Mouse (Mus musculus): ENCODE measurements around the gene Bpifc. TPM values are rescaled to one million over a fixed set of nuclear protein-coding genes. Genes with fewer than 3 reads are reported as not detected.

Bpifc gene
- polyA plus RNA-seq, 1 experiment from 2014 or later = 0.14 TPM

DNA sequence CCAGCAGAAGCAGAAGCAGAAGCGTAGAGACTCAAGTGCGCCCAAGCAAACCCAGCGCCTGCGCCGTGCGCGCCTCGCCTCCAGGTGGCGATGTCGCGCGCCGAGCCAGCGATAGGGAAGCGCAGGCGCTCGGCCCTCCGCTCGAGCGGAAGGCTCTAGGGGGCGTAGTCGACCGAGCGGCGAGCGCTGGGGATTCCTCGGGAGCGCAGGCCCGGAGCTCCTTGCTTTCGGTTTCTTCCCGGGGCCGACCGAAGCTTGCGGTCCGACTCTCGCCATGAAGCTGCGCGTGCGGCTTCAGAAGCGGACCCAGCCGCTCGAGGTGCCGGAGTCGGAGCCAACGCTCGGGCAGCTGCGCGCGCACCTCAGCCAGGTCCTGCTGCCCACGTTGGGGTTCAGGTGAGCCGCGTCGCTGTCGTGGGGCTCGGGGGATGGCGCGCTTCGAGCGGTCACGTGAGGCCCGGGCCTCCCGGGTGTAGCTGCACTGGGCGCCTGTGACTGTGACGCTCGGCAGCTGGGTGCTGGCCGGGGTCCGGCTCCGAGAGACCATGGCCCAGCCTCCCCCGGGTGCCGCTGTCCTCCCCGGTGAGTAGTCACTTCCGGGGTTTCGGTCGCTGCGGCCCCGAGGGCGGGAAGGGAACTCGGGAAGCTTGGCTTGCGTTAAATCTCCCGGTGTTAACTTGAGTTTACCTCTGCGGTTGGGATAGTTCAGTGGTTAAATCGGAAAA lies 10.2 kb upstream of the Bpifc start, which contains the start of gene Fbxo7:
Gene Fbxo7, plus strand, starts transcription at position 224 of the 725 bp plus-strand sequence.
- WGBS = under 1% methylated on average over 79 of the region's 82 CpGs
- DNase-seq (ENCODE audit: low spot score) = peak; percentile 97
- Histone ChIP-seq H3K27me3 (replicated peaks; ENCODE audit: insufficient read depth, low read length) (no peaks in the 10 kb centered on the region), H3K36me3 (ENCODE audit: insufficient read depth, low read length) (no peaks in the 10 kb centered on the region), H3K4me3 (ENCODE audit: low read depth, low read length) (peak within 1 kb of the TSS; percentile 89), H3K27ac (ENCODE audit: low read length) (peak within 1 kb of the TSS; percentile 93), H3K9ac (replicated peaks; ENCODE audit: low read depth) (peak within 1 kb of the TSS; percentile 83), H3K4me1 (ENCODE audit: insufficient read depth, low read depth, low read length) (no peaks in the 10 kb centered on the region), H3K4me2 (replicated peaks; ENCODE audit: low read depth, low read length) (peak within 1 kb of the TSS; percentile 67), H3K9me3 (ENCODE audit: low read length) (no peaks in the 10 kb centered on the region)
- ATAC-seq = peak; percentile 97
- no peak for TF ChIP-seq EP300 (IDR thresholded peaks at IDR 0.05)
- TF ChIP-seq CTCF (IDR thresholded peaks at IDR 0.05) = peak; percentile 99

DNA sequence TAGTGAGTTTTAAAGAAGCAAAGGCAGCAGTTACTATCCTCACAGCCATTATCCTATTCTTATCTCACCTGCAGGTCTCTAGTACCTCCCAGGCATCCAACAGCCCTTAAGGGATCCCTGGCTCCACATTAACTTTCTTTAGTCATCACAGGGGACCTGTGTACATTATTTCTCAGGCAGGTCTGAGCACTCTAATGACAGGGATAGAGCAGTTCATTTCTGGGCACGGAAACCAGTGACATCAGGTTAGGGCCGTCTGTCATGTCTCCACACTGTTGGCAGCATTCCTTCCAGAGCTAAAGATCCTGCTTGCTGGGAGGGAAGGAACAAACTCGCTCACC lies 9.7 kb upstream of the Bpifc start:
- no peaks in the 10 kb centered on the region for H3K36me3 ChIP-seq (ENCODE audit: insufficient read depth, low read length)
- no peaks in the 10 kb centered on the region for H3K27me3 ChIP-seq (replicated peaks; ENCODE audit: insufficient read depth, low read length)
- H3K4me2 ChIP-seq (replicated peaks; ENCODE audit: low read depth, low read length) = peak overlapping the region; percentile 27; the same call in 1 of the 2 replicates
- WGBS = 4% methylated on average over 3 of the region's 3 CpGs
- peak overlapping the region; percentile 89; the same call in 1 of the 2 replicates for H3K4me3 ChIP-seq (ENCODE audit: low read depth, low read length)
- no peak overlapping the region for H3K27ac ChIP-seq (ENCODE audit: low read length)
- H3K4me1 ChIP-seq (ENCODE audit: insufficient read depth, low read depth, low read length) = no peaks in the 10 kb centered on the region
- H3K9ac ChIP-seq (replicated peaks; ENCODE audit: low read depth) = no peak overlapping the region
- no peaks in the 10 kb centered on the region for H3K9me3 ChIP-seq (ENCODE audit: low read length)
- no peak for TF ChIP-seq CTCF (IDR thresholded peaks at IDR 0.05)
- no peak for TF ChIP-seq EP300 (IDR thresholded peaks at IDR 0.05)
- DNase-seq (ENCODE audit: low spot score) (no peak), ATAC-seq (peak; percentile 37)

DNA sequence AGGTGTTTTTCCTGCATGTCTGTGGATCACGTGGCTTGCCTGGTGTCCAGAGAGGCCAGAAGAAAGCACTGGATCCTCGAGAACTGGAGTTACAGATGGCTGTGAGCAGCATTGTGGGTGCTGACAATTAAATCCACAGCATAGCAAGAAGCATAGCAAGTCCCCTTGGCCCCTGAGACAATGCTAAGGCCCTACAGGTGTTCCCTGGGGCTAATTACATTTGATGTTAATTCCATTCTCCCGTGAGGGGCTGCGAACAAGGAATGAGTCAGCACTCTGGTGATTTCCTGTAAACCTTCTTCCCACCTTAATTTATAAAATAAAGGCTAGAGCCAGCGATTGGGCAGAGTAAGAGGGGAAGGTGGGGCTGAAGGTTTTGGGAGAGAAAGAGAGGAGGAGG lies 7.1 kb upstream of the Bpifc start:
- ATAC-seq = no peak
- no peaks in the 10 kb centered on the region for H3K36me3 ChIP-seq (ENCODE audit: insufficient read depth, low read length)
- no peak for DNase-seq (ENCODE audit: low spot score)
- H3K4me1 ChIP-seq (ENCODE audit: insufficient read depth, low read depth, low read length) = no peaks in the 10 kb centered on the region
- no peak overlapping the region for H3K4me3 ChIP-seq (ENCODE audit: low read depth, low read length)
- no peak for TF ChIP-seq CTCF (IDR thresholded peaks at IDR 0.05)
- TF ChIP-seq EP300 (IDR thresholded peaks at IDR 0.05) = no peak
- H3K27me3 ChIP-seq (replicated peaks; ENCODE audit: insufficient read depth, low read length) = no peaks in the 10 kb centered on the region
- no peak overlapping the region for H3K27ac ChIP-seq (ENCODE audit: low read length)
- no peak overlapping the region for H3K9ac ChIP-seq (replicated peaks; ENCODE audit: low read depth)
- H3K9me3 ChIP-seq (ENCODE audit: low read length) = no peaks in the 10 kb centered on the region
- WGBS = 36% methylated on average over 5 of the region's 5 CpGs
- H3K4me2 ChIP-seq (replicated peaks; ENCODE audit: low read depth, low read length) = no peak overlapping the region

DNA sequence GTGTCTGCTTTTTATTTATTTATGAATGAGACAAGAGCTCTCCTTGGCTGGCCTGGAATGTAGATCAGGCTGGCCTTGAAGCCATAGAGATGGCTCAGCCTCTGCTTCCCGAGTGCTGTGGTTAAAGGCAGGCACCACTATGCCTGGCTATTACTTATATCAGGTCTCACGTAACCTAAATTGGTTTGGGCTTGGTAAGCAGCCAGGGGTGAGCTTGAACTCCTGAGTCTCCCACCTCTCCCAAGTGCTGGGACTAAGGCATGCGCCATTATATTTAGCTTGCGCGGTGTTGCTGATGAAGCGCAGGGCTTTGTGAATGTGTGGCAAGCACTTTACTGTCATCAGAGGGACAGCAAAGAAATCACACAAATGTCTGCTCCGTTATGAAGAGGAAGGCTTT lies 6.1 kb upstream of the Bpifc start:
- no peaks in the 10 kb centered on the region for H3K4me1 ChIP-seq (ENCODE audit: insufficient read depth, low read depth, low read length)
- WGBS = 88% methylated on average over 7 of the region's 7 CpGs
- H3K4me2 ChIP-seq (replicated peaks; ENCODE audit: low read depth, low read length) = no peak overlapping the region
- no peak overlapping the region for H3K4me3 ChIP-seq (ENCODE audit: low read depth, low read length)
- H3K27ac ChIP-seq (ENCODE audit: low read length) = no peak overlapping the region
- no peak overlapping the region for H3K9ac ChIP-seq (replicated peaks; ENCODE audit: low read depth)
- H3K36me3 ChIP-seq (ENCODE audit: insufficient read depth, low read length) = no peaks in the 10 kb centered on the region
- ATAC-seq (no peak), DNase-seq (ENCODE audit: low spot score) (no peak)
- TF ChIP-seq EP300 (IDR thresholded peaks at IDR 0.05) = no peak
- TF ChIP-seq CTCF (IDR thresholded peaks at IDR 0.05) = no peak
- no peaks in the 10 kb centered on the region for H3K9me3 ChIP-seq (ENCODE audit: low read length)
- no peaks in the 10 kb centered on the region for H3K27me3 ChIP-seq (replicated peaks; ENCODE audit: insufficient read depth, low read length)

DNA sequence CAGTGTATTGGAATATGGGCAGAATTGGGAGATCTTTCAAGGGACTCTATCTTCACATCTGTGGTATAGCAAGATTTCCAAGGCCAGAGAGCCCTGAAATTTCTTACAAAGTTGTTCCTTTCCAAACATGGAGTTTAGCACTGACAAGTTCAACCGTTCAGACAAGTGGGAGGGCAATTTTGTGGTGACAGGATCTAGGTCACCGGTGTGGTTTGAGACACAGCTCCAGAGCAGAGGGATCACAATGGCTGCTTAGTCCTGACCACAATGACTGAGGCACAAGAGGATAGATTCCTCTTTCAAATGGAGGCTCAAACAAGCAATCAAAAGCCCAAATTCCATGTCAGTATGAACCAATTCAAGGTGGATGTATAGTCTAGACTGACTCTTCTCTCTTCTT lies 523 bp downstream of the Bpifc start:
- no peaks in the 10 kb centered on the region for H3K4me1 ChIP-seq (ENCODE audit: insufficient read depth, low read depth, low read length)
- H3K27ac ChIP-seq (ENCODE audit: low read length) = no peak overlapping the region
- no peaks in the 10 kb centered on the region for H3K9me3 ChIP-seq (ENCODE audit: low read length)
- WGBS = 59% methylated on average over 2 of the region's 2 CpGs
- no peaks in the 10 kb centered on the region for H3K36me3 ChIP-seq (ENCODE audit: insufficient read depth, low read length)
- no peaks in the 10 kb centered on the region for H3K27me3 ChIP-seq (replicated peaks; ENCODE audit: insufficient read depth, low read length)
- no peak for TF ChIP-seq EP300 (IDR thresholded peaks at IDR 0.05)
- TF ChIP-seq CTCF (IDR thresholded peaks at IDR 0.05) = no peak
- no peak for ATAC-seq
- H3K9ac ChIP-seq (replicated peaks; ENCODE audit: low read depth) = no peak overlapping the region
- H3K4me3 ChIP-seq (ENCODE audit: low read depth, low read length) = no peak overlapping the region
- no peak overlapping the region for H3K4me2 ChIP-seq (replicated peaks; ENCODE audit: low read depth, low read length)
- no peak for DNase-seq (ENCODE audit: low spot score)

DNA sequence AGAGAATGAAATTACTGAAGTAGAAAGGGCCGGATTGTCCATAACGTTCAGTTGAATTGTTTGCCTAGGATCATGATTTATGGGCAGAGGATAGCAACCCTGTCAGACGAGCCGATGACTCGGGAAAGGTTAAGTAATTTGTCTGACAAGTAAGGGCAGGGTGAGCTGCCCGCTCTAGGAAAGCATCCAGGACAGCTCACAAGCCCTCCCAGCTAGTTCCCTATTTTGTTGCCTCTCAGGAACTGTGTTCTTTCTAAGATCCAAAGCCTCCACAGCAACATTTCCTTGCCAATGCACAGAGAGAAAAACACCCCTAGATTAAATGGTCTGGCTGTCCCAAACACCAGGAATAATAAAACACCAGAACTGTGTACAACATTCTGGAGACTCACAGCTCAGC lies 1.1 kb downstream of the Bpifc start:
- H3K4me2 ChIP-seq (replicated peaks; ENCODE audit: low read depth, low read length) = no peak overlapping the region
- H3K27me3 ChIP-seq (replicated peaks; ENCODE audit: insufficient read depth, low read length) = no peaks in the 10 kb centered on the region
- H3K4me1 ChIP-seq (ENCODE audit: insufficient read depth, low read depth, low read length) = no peaks in the 10 kb centered on the region
- WGBS = 7% methylated on average over 6 of the region's 6 CpGs
- H3K9ac ChIP-seq (replicated peaks; ENCODE audit: low read depth) = no peak overlapping the region
- no peak overlapping the region for H3K27ac ChIP-seq (ENCODE audit: low read length)
- DNase-seq (ENCODE audit: low spot score) (no peak), ATAC-seq (no peak)
- no peak overlapping the region for H3K4me3 ChIP-seq (ENCODE audit: low read depth, low read length)
- TF ChIP-seq CTCF (IDR thresholded peaks at IDR 0.05) (no peak), EP300 (IDR thresholded peaks at IDR 0.05) (no peak)
- H3K36me3 ChIP-seq (ENCODE audit: insufficient read depth, low read length) = no peaks in the 10 kb centered on the region
- H3K9me3 ChIP-seq (ENCODE audit: low read length) = no peaks in the 10 kb centered on the region

Measured in lung, postnatal 0 days (tissue).